Mouse (Mus musculus) neural tube, embryonic 12.5 days (tissue): Measurements from ENCODE around the gene Foxl1. TPM values are rescaled to one million over a fixed set of nuclear protein-coding genes. Genes with fewer than 3 reads are reported as not detected.
"Not testable (repeated sequence)": the region's sequence is repeated elsewhere in the genome, so short reads cannot be mapped to it uniquely, and the experiment has no call there.

Source experiments
- ATAC-seq: fragments of 200-750 bp; cut with Nextera tagmentation; 2 replicates; pipeline ENCODE4 v1.8.0; 2017; ENCODE audit warnings: low read depth, mild to moderate bottlenecking, moderate TSS enrichment, moderate library complexity; ENCODE audit not compliant: low FRiP score
- H3K27ac ChIP-seq: fragments of 300-500 bp; sonication (generic); 2 replicates; pipeline ENCODE4 v1.5.1; 2016
- H3K27me3 ChIP-seq: fragments of 300-500 bp; sonication (generic); replicated peaks from 2 replicates; pipeline ENCODE4 v1.6.1; 2016; ENCODE audit warnings: mild to moderate bottlenecking
- H3K36me3 ChIP-seq: fragments of 300-500 bp; sonication (generic); 2 replicates; pipeline ENCODE4 v1.6.1; 2016; ENCODE audit warnings: mild to moderate bottlenecking
- H3K4me1 ChIP-seq: fragments of 300-500 bp; sonication (generic); 2 replicates; pipeline ENCODE4 v1.6.1; 2016
- H3K4me2 ChIP-seq: fragments of 300-500 bp; sonication (generic); replicated peaks from 2 replicates; pipeline ENCODE4 v1.6.1; 2016; ENCODE audit warnings: mild to moderate bottlenecking
- H3K4me3 ChIP-seq: fragments of 300-500 bp; sonication (generic); 2 replicates; pipeline ENCODE4 v1.5.1; 2016
- H3K9ac ChIP-seq: fragments of 300-500 bp; sonication (generic); 2 replicates; pipeline ENCODE4 v1.6.1; 2016; ENCODE audit warnings: mild to moderate bottlenecking
- H3K9me3 ChIP-seq: fragments of 300-500 bp; sonication (generic); 2 replicates; pipeline ENCODE4 v1.6.1; 2016; ENCODE audit warnings: mild to moderate bottlenecking
- WGBS: fragments of 180-500 bp; shearing (Covaris S2); methylation state at CpG from one replicate; pipeline ENCODE4 v1.1.7; 2016; 5-methylcytosine and 5-hydroxymethylcytosine counted together
- polyA plus RNA-seq: library from polyadenylated mRNA; unstranded; fragments of >200 nt; fragmentation: Nextera tagmentation; extraction: Ambion mirVana; gene quantifications from 2 replicates; pipeline ENCODE4 v1.2.1, GENCODE M21; 2016

The Foxl1 gene
- polyA plus RNA-seq, 1 experiment from 2014 or later = 1.6 TPM

DNA sequence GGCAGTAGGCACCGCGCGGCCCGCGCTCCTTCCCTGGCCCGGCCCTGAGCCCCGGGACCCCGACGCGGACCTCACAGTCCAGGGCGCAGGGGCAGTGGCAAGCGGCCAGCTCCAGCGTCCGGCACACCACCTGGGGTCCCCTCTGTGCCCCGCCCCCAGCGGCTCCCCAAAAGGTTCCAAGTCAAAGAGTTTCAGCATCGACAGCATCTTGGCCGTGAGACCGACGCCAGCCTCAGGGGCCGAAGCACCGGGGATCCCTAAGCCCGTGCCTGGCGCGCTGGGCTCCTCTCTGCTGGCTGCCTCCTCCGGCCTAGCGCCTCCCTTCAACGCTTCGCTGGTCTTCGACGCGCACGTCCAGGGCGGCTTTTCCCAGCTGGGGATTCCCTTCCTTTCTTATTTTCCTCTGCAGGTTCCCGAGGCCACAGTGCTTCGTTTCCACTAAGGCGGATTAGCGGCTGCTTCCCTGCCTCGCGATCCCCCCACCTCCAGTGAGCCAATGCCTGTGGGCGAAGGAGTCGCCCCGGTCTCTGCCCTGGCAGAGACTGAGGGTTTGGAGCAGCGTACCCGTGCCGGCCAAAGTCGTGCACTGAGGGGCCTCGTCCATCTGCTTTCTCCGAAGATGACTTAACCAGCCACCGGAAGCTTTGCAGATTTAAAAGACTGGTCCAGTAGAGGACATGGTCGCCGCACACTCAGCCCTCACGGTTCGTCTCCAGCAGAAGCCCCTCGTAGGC, 958 bp downstream of the Foxl1 start:
- H3K36me3 ChIP-seq = no peaks in the 10 kb centered on the region
- H3K9me3 ChIP-seq = 0 out of 2 replicates have a peak, but pooled peaks cover 3% of the 10 kb centered on the region
- H3K27ac ChIP-seq = no peak overlapping the region
- H3K4me2 ChIP-seq = peak overlapping the region; percentile 46
- H3K9ac ChIP-seq = peak overlapping the region; percentile 26; the same call in 1 of the 2 replicates
- 1% methylated on average over 55 of the region's 55 CpGs for WGBS
- H3K27me3 ChIP-seq = peaks cover 86% of the 10 kb centered on the region
- peaks cover 17% of the 10 kb centered on the region for H3K4me1 ChIP-seq
- H3K4me3 ChIP-seq = peak overlapping the region; percentile 8
- ATAC-seq = no peak

DNA sequence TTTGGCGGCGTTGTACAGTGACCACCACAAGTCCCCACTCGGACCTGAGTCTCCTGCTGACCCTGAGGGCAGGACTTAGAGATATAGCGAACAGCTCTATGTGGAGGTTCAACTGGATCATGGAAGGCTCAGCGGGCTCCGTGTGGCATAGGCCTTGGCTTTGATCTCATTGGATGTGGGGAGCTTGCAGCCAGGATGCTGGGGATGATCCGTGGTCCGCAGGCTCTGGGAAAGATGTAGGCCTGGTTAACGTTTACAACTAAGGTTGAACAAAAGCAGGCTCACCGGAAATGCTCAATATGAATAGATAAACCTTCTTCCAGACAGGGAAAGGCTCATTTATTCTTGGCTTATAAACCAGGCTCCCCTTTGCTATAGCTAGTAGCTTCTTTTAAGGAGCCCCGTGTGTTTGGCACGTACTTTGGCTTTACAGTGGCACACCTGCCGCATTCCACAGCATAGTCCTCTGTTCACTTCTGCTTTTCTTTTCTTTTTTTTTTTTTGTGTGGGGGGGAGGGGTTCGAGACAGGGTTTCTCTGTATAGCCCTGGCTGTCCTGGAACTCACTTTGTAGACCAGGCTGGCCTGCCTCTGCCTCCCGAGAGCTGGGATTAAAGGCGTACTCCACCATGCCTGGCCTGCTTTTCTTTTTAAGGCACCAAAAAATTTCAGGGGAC, 1.7 kb downstream of the Foxl1 start:
- Histone ChIP-seq H3K36me3 (no peaks in the 10 kb centered on the region), H3K9ac (no peak overlapping the region), H3K27ac (no peak overlapping the region), H3K4me3 (no peak overlapping the region), H3K4me1 (peaks cover 17% of the 10 kb centered on the region), H3K4me2 (no peak overlapping the region; the same call in 1 of the 2 replicates), H3K9me3 (no peaks in the 10 kb centered on the region), H3K27me3 (peaks cover 79% of the 10 kb centered on the region)
- ATAC-seq = no peak
- 15% methylated on average over 16 of the region's 16 CpGs for WGBS

DNA sequence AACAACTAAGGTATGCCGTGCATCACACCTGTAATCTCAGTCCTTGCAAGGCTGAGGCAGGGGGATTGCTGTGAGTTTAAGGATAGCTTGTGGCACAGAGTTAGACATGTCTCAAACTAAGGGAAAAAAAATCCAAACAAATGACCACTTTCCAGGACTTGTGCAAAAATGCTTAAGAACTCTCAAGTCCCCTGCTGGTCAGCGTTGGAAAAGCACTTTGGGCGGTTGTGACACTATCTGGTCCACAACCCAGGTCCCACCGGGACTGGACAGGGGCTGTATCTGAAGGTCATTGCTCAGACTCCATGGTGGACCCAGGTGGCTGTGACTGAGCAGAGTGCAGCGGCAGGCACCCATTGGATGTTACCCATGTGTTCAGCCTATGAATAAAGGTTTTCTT, 2.8 kb downstream of the Foxl1 start:
- WGBS = 34% methylated on average over 5 of the region's 5 CpGs
- no peak for ATAC-seq
- H3K9ac ChIP-seq = no peak overlapping the region

GRCm38 (mm10) chr8:121132961-121133513, 5.3 kb downstream of the Foxl1 start:
- Histone ChIP-seq H3K9me3 (peaks cover 8% of the 10 kb centered on the region; the same call in 1 of the 2 replicates), H3K27ac (no peak overlapping the region), H3K4me1 (peaks cover 7% of the 10 kb centered on the region), H3K27me3 (peaks cover 47% of the 10 kb centered on the region), H3K9ac (no peak overlapping the region), H3K4me2 (no peak overlapping the region), H3K36me3 (no peaks in the 10 kb centered on the region), H3K4me3 (no peak overlapping the region)
- WGBS = 69% methylated on average over 5 of the region's 5 CpGs
- ATAC-seq = no peak

More for the DNA sequence above, 2.8 kb downstream of the Foxl1 start:
- H3K36me3 ChIP-seq = no peaks in the 10 kb centered on the region
- H3K27ac ChIP-seq = no peak overlapping the region
- H3K4me1 ChIP-seq = peaks cover 10% of the 10 kb centered on the region
- no peak overlapping the region for H3K4me3 ChIP-seq
- H3K4me2 ChIP-seq = no peak overlapping the region
- H3K27me3 ChIP-seq = peaks cover 72% of the 10 kb centered on the region
- H3K9me3 ChIP-seq = no peaks in the 10 kb centered on the region

DNA sequence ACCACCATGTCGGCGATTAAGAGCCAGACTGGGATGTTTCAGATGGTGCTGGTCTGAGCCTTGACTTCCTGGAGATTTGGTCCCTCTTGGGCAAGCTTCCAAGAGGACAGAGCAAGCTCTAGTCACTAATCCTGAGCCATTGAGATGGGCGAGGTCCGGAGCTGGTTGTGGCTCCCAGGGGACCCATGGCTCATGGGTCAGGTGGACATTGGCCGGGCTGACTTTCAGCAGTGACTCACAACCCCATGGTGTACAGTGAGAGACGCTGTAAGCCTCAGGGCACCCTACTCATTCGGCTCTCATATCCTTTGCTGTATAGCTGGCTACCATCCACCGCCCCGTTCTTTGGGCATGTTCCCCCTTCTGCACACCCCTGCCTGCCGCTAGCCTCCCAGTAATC, 6.4 kb downstream of the Foxl1 start:
- peaks cover 12% of the 10 kb centered on the region for H3K9me3 ChIP-seq
- H3K27me3 ChIP-seq = peaks cover 36% of the 10 kb centered on the region
- no peak overlapping the region for H3K27ac ChIP-seq
- H3K4me1 ChIP-seq = no peaks in the 10 kb centered on the region
- 89% methylated on average over 10 of the region's 10 CpGs for WGBS
- H3K4me3 ChIP-seq = no peak overlapping the region
- ATAC-seq = no peak
- H3K9ac ChIP-seq = no peak overlapping the region
- H3K4me2 ChIP-seq = no peak overlapping the region
- H3K36me3 ChIP-seq = no peaks in the 10 kb centered on the region

- no peak for ATAC-seq
- Histone ChIP-seq H3K27ac (no peak overlapping the region), H3K9ac (no peak overlapping the region), H3K27me3 (peaks cover 32% of the 10 kb centered on the region), H3K9me3 (peaks cover 12% of the 10 kb centered on the region), H3K4me3 (no peak overlapping the region), H3K36me3 (no peaks in the 10 kb centered on the region), H3K4me2 (no peak overlapping the region), H3K4me1 (no peaks in the 10 kb centered on the region)
- whole genome bisulfite sequencing = 88% methylated on average over 11 of the region's 11 CpGs
These were observed 6.8 kb downstream of the Foxl1 start for GRCm38 (mm10) chr8:121134512-121134911.

DNA sequence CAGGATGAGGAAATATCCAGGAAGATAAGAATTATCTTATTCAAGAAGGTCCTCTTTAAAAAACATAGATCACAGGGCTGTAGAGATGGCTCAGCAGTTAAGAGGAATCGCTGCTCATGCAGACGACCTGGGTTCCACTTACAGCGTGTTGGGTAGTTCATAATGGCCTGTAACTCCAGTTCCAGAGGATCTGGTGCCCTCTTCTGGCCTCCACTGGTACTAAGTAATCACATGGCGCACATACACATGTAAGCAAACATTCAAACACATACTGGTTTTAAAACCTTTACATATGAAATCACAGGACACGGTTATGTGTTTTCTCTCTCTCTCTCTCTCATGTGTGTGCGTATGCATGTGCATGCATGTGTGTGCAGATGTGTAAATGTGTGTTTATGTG, 9.1 kb downstream of the Foxl1 start:
- H3K36me3 ChIP-seq = no peaks in the 10 kb centered on the region
- no peak for ATAC-seq
- H3K4me3 ChIP-seq = no peak overlapping the region
- H3K27me3 ChIP-seq = peaks cover 10% of the 10 kb centered on the region
- peaks cover 12% of the 10 kb centered on the region for H3K9me3 ChIP-seq
- H3K4me2 ChIP-seq = no peak overlapping the region
- H3K4me1 ChIP-seq = no peaks in the 10 kb centered on the region
- 92% methylated on average over 6 of the region's 6 CpGs for WGBS
- no peak overlapping the region for H3K9ac ChIP-seq
- H3K27ac ChIP-seq = no peak overlapping the region

GRCm38 (mm10) chr8:121145457-121146134, 17.9 kb downstream of the Foxl1 start:
- not testable (repeated sequence) for H3K27ac ChIP-seq, H3K4me2 ChIP-seq, H3K9ac ChIP-seq, H3K4me1 ChIP-seq, H3K4me3 ChIP-seq, H3K36me3 ChIP-seq, H3K9me3 ChIP-seq, ATAC-seq
- H3K27me3 ChIP-seq = peaks cover 19% of the 10 kb centered on the region
- 81% methylated on average over 5 of the region's 6 CpGs for WGBS

- ATAC-seq = no peak
- WGBS = 6% methylated on average over 8 of the region's 8 CpGs
These were observed 20.9 kb downstream of the Foxl1 start for GRCm38 (mm10) chr8:121148573-121149083.

DNA sequence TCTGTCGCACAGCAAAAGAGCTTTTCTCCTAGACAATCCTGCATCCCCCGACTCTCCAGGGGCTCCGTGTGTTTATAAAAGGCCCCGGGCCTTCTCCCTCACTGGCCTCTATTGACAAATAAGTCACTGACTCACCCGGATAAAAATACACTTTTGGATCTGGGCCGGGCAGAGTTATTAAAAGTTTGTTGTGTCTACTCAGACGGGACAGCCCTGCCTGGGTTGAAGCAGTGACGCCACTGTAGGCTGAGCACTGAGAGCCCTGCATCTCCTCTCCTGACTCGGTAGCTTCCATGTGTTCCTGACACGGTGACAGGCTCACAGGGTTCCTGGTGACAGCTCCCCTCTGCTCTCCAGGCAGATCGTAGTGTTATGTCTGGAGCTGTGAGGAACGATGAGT, 24.7 kb downstream of the Foxl1 start:
- peaks cover 16% of the 10 kb centered on the region for H3K27me3 ChIP-seq

More at GRCm38 (mm10) chr8:121148573-121149083, 20.9 kb downstream of the Foxl1 start:
- H3K4me3 ChIP-seq = no peak overlapping the region
- H3K4me2 ChIP-seq = no peak overlapping the region
- peaks cover 14% of the 10 kb centered on the region; the same call in 1 of the 2 replicates for H3K27me3 ChIP-seq
- H3K9me3 ChIP-seq = no peaks in the 10 kb centered on the region
- no peaks in the 10 kb centered on the region for H3K36me3 ChIP-seq
- H3K9ac ChIP-seq = no peak overlapping the region
- H3K27ac ChIP-seq = no peak overlapping the region
- H3K4me1 ChIP-seq = peaks cover 8% of the 10 kb centered on the region

GRCm38 (mm10) chr8:121156990-121157491, 29.3 kb downstream of the Foxl1 start:
- ATAC-seq = no peak
- 90% methylated on average over 7 of the region's 7 CpGs for WGBS
- H3K9me3 ChIP-seq = no peaks in the 10 kb centered on the region
- H3K4me1 ChIP-seq = no peaks in the 10 kb centered on the region; the same call in 1 of the 2 replicates
- H3K36me3 ChIP-seq = no peaks in the 10 kb centered on the region
- no peak overlapping the region for H3K9ac ChIP-seq
- H3K4me2 ChIP-seq = no peak overlapping the region
- peaks cover 4% of the 10 kb centered on the region; the same call in 1 of the 2 replicates for H3K27me3 ChIP-seq
- no peak overlapping the region for H3K4me3 ChIP-seq
- no peak overlapping the region for H3K27ac ChIP-seq

More for the DNA sequence above, 24.7 kb downstream of the Foxl1 start:
- no peak overlapping the region for H3K4me3 ChIP-seq
- no peak overlapping the region for H3K4me2 ChIP-seq
- H3K9ac ChIP-seq = no peak overlapping the region
- peaks cover 8% of the 10 kb centered on the region for H3K4me1 ChIP-seq
- no peak overlapping the region for H3K27ac ChIP-seq
- 71% methylated on average over 12 of the region's 12 CpGs for WGBS
- no peaks in the 10 kb centered on the region for H3K9me3 ChIP-seq
- H3K36me3 ChIP-seq = no peaks in the 10 kb centered on the region
- ATAC-seq = no peak
